Mouse (Mus musculus) embryonic fibroblast, embryonic 13.5 days (primary cell): ENCODE results near the gene Ctrl.

Source experiments
- CTCF ChIP-seq: IDR thresholded peaks from 2 replicates; pipeline ENCODE4 v1.5.1; 2011; ENCODE audit warnings: mild to moderate bottlenecking, control low read depth, low read length, moderate library complexity, borderline replicate concordance; ENCODE audit not compliant: insufficient read depth
- POLR2A ChIP-seq: IDR thresholded peaks from 2 replicates; pipeline ENCODE4 v1.6.1; 2011; ENCODE audit warnings: low read depth, mild to moderate bottlenecking, control low read depth, low read length, moderate library complexity

GRCm38 (mm10) chr8:105937496-105938305 lies 4.0 kb upstream of the Ctrl start:
- no peak for TF ChIP-seq CTCF
- TF ChIP-seq POLR2A: peak; percentile 53
